Mouse (Mus musculus): ENCODE results near the gene Ugt1a7c. TPM values are rescaled to one million over a fixed set of nuclear protein-coding genes. Genes with fewer than 3 reads are reported as not detected.

Gene Ugt1a7c
- total RNA-seq, 2 experiments from 2014 or later = 0.72 to 1.2 TPM

GRCm38 (mm10) chr1:88199996-88200395 lies 105.1 kb downstream of the Ugt1a7c start:
- no peak for DNase-seq

GRCm38 (mm10) chr1:88200456-88200855 lies 105.6 kb downstream of the Ugt1a7c start, which contains the start of gene Ugt1a2:
TSS of gene Ugt1a2 (plus strand) at chr1:88200601.
- no peak for DNase-seq

DNA sequence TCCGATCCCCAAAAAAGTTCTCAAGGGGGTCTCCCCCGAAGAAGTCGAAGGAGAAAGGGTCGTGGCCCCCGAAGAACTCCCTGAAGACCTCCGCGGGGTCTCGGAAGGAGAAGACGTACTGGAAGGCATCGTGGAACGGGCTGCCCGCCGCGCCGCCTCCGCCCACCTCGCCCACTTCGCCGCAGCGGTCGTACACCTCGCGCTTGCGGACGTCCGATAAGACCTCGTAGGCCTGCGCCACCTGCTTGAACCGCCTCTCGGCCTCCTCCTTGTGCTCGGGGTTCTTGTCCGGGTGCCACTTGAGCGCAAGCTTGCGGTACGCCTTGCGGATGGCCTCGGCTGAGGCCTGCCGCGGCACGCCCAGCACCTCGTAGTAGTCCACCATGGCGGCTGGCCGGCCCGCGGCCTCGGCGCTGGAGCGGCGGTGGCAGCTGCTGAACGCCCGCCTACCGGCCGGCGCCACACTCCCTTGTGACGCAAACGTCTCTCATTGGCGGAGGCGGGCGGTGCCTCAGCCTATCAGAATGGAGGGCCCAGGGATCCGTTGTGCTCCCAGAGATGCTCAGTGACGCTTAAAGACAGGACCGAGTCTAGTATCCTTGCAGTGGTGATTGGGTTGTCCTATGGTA lies 110.5 kb downstream of the Ugt1a7c start, which contains the start of gene Dnajb3:
Dnajb3 (minus strand) TSS at position 489 of the 629 bp plus-strand sequence.
- peak; percentile 80 for DNase-seq

DNA sequence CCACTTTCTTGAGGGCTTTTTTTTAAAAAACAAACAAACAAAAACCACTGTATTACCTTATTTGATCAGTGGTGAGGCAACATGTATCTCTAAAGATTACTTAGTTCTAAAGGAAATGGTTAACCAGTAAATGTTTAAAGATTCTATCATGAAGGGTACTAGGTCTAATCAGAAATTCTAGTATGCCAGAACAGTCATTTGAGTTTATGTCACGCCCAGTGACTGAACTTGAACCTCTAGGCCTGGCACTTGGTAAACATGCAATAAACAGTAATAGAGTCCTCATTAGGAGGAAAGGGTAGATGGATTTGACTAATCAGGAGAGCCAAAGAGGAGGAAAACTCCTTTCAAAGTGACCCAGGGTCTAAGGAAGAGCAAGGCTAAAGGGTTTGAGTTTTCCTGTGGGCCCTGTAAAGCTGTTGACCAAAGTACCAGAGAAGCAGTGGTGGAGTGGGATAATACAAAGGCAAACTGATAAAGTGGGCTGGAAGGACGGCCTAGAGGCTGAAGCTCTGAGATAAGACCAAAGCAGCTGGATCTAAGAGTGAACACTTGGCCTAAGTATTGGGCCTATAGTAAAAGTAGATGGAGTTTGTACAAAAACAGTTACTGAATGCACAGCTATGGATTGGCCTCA lies 112.1 kb downstream of the Ugt1a7c start:
- DNase-seq = no peak

DNA sequence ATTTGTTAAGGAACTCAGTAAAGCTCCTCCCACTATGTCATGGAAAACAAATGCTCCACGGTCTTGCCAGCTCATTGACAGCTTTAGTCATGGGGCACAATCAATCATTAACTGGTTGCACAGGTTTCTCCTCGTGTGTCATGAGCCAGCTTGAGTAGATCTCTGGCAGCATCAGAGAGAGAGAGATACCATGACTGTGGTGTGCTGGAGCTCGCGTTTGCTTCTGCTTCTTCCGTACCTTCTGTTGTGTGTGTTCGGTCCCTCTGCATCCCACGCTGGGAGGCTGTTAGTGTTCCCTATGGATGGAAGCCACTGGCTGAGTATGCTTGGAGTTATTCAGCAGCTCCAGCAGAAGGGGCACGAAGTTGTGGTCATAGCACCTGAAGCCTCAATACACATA lies 117.0 kb downstream of the Ugt1a7c start, which contains the start of gene Ugt1a1:
Ugt1a1 (plus strand) TSS at position 148 of the 400 bp plus-strand sequence.
- no peak for DNase-seq

DNA sequence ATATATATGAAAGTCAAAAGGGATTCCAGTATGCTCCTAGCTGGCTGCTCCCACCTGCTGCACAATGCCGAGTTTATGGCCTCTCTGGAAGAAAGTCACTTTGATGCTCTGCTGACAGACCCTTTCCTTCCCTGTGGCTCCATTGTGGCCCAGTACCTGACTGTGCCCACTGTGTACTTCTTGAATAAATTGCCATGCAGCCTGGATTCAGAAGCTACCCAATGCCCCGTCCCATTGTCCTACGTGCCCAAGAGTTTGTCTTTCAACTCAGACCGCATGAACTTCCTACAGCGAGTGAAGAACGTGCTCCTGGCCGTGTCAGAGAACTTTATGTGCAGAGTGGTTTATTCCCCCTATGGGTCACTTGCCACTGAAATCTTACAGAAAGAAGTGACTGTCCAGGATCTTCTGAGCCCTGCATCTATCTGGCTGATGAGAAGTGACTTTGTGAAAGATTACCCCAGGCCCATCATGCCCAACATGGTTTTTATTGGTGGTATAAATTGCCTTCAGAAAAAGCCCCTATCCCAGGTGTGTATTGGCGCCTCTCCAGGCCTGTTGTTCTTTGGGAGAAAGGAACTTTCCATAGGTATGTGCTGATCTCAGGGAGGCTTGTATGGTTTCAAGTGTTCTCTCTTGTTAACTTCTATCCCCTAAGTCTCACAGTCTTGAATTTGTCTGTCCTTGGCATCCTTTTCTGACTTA lies 117.6 kb downstream of the Ugt1a7c start:
- DNase-seq = no peak

DNA sequence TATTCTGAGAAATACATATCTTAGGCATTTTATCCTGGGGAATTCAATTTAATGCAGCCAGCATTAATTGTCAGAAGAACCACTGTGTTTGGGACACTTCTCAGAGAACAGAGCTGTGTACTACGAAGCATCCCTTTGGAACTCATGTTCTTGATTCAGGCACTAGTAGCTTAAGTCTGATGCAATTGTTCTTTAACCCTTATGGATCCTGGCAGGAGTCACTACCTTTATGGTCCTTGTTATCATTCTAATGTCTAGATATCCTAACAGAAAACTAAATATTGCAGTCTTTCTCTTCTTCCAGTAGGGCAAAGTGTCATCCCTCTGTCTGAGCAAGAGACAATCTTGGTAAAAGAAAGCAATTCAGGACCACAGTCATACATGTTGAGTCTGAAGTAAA lies 118.2 kb downstream of the Ugt1a7c start:
- DNase-seq = no peak

DNA sequence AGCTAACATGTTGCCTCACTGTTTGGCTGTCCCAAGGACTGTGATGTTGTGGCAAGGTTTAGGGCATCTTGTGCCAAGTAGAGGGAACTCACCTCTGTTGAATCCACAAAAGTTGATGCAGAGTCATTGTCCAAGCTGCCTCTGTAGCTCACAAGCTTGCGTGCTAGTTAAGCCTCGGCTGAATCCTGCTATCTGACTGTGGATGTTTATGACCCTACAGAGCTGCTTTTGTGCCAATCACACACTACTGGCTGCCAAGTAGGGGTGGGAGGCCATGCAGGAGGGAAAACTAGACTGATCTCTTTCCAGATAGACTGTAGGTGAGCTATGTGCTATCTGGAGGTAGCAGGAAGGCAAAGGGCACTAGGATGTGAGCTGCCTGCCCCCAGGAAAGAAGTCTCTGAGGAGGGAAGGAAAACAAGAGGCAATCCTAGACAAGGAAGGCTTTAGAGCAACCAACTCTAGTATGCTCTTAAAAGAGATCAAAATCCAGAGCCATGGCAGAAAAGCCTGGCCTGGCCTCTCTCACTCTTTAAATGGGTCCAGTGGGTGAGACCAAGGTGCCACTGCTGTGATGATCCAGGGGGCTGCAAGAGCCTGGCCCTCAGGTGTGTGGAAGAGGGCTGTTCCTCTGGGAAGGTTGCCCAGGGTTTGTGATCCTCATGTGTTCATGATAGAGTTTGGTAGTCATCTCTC lies 119.1 kb downstream of the Ugt1a7c start:
- peak; percentile 15 for DNase-seq

GRCm38 (mm10) chr1:88214462-88214952 lies 119.6 kb downstream of the Ugt1a7c start:
- DNase-seq = peak; percentile 4

DNA sequence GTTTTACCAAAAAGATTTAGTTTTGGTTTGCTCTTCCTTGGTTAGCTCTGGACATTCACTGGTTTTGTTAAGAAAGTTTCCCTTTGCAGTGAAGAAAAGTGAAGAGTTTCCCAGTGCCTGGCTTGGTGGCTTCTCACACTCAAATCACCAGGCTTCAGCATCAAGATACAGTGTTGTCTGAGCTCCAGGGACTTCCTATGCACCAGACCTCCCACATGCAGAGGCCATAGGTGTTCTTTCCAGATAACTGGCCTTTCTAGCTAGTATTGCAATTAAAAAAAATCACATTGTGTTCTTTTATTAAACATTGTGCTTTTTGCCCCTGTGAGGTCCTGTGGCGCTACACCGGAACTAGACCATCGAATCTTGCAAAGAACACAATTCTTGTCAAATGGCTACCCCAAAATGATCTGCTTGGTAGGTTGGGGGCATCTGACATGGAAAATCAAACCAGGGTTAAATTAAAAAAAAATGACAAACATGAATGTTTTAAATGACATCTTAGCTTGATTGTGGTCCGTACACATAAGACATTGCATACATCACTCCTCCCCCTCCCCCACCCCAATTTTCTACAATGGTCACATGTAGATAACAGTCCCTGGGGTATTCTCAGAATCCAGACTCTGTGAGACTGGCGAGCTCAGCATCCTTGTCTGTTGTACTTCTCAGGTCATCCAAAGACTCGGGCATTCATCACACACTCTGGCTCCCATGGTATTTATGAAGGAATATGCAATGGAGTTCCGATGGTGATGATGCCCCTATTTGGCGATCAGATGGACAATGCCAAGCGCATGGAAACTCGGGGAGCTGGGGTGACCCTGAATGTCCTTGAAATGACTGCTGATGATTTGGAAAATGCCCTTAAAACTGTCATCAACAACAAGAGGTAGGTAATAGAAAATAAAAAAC lies 120.9 kb downstream of the Ugt1a7c start:
- DNase-seq = peak; percentile 7

DNA sequence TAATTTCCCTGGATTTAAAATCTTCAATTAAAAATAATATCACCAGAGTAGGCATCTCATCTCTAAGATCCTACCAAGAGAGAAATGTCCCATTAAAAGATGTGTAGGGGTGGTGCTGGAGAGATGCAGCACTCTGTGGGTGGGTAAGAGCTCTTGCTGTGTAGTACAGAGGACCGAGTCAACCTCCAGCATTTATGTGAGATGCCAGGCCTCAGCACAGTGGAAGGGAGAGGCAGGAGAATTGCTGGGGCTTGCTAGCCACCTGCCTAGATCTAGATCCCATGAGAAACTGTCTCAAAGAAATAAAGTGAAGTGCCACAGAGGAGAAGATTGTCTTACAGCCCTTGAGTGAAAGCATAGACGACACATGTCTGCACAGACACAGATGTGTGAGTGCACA lies 121.7 kb downstream of the Ugt1a7c start:
- no peak for DNase-seq

- DNase-seq = no peak
These were observed 122.3 kb downstream of the Ugt1a7c start for GRCm38 (mm10) chr1:88217144-88217543.

GRCm38 (mm10) chr1:88217576-88217975 lies 122.7 kb downstream of the Ugt1a7c start:
- no peak for DNase-seq

DNA sequence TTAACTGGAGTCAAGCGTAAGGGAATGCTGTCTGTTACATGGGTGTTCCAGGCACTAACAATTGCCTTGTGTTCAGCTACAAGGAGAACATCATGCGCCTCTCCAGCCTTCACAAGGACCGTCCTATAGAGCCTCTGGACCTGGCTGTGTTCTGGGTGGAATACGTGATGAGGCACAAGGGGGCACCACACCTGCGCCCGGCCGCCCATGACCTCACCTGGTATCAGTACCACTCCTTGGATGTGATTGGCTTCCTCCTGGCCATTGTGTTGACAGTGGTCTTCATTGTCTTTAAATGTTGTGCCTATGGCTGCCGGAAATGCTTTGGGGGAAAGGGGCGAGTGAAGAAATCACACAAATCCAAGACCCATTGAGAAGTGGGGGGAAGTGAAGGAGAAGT lies 123.2 kb downstream of the Ugt1a7c start:
- DNase-seq = no peak

DNA sequence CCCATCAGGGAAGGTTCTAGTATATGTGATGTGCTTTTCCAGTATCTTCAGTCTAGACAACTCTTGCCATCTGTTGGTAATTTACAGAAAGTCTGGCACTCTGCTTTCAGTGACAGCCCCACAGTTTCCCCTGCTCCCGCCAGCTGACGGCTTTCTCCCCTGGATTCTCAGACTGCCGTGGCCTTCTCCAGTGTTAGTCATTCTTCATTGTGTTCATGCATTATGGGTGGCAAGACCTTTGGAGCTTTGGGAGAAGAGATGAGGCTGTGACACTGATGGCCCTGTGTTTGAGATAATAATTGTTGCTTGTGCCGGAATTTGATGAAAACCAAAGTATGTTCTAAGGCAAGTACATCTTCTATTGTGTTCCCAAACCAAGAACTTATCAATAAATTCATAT lies 123.7 kb downstream of the Ugt1a7c start:
- no peak for DNase-seq

DNA sequence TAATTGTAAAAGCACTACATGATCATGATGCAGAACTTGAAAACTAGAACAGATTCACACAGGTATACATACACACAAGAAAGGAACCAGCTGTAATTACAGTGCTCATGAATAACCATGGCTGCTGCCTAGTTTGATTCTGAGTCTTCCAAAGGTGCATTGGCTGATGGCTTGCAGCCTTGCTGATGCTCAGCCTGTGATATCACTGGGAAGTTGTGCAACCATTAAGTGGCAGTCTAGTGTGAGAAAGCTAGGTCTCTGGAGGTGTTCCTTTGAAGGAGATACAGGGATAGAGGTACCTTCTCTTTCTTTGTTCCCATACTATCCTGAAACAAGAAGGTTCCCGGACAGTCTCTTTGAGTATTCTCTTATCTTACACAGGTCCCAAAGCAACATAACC lies 124.2 kb downstream of the Ugt1a7c start:
- no peak for DNase-seq

- DNase-seq = no peak
These were observed 125.5 kb downstream of the Ugt1a7c start for GRCm38 (mm10) chr1:88220336-88220735.

DNA sequence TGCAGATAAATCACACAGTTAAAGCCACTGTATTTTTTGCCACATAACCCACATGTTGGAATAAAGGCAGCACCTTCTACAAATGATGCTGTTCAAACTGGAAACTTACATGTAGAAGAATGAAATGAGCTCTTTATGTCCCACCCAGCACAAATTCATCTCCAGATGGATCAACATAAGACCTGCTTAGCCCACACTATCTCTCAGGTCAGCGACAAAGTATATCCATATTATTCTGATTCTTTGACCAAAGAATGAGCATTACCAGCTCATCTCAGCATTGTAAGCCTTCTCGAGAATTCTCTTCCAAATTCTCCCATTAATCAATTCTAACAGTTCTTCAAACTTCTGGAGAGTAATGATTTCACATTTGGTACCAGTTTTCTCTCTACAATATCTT lies 127.4 kb downstream of the Ugt1a7c start:
- DNase-seq = no peak

DNA sequence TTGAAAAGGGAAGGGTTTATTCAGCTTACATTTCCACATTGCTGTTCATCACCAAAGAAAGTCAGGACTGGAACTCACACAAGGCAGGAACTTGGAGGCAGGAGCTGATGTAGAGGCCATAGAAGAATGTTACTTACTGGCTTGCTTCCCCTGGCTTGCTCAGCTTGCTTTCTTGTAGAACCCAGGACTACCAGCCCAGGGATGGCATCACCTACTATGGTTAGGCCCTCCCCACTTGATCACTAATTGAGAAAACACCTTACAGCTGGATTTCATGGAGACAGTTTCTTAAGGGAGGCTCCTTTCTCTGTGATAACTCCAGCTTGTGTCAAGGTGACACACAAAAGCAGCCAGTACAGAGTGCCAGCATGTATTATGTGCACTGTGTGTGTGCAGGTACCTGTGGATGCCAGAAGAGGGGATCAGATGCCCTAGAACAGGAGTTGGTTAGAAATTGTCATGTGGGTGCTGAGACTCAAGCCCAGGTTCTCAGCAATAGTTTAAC lies 128.2 kb downstream of the Ugt1a7c start:
- peak; percentile 9 for DNase-seq

DNA sequence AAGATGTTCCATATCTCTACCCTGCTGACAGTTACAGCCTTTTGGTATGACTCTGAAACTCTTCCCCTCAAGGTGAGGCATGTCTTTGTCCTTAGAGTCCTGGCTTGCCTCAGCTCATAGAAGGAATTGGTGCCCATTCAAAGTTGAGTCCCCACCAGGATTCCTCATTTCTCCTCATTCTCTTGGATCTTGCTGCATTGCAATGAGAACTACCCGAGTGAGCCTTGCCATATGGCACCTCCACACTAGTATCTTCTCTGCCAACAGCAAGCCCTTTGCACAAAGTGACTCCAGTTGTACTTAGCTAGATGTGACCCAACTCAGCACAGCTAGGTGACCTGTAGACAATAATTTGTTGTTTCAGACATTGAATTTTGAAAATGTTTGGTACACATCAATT lies 128.7 kb downstream of the Ugt1a7c start:
- peak; percentile 5 for DNase-seq

- peak; percentile 11 for DNase-seq
These were observed 129.3 kb downstream of the Ugt1a7c start for GRCm38 (mm10) chr1:88224029-88224776.

Measured in heart, postnatal 4 days (tissue).